Mouse (Mus musculus): ENCODE results near the gene Cped1.

DNA sequence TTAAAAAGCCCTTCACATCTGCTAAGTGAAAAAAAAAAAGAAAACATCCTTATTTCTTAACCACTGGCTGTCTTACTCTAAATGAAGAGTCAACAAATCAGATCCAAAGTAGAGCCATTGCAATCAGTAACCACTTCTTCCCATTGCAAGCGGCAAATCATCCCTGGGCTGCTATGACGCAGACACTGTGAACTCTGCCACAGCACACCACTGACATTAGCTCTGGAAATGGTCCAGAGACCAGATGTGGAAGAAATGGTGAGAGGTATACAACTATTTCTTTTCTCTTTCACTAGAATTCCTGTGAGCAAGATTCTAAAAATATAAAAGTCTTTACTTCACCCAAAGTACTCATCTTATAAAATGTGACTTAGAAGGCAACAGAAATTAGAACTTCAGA, 261.0 kb downstream of the Cped1 start:
- TF ChIP-seq EP300 (IDR thresholded peaks at IDR 0.05): no peak
- no peak for TF ChIP-seq CTCF (IDR thresholded peaks at IDR 0.05)
